Mouse (Mus musculus) cortical plate, adult 2 months (tissue): ENCODE data around the gene Cd2bp2. TPM values are rescaled to one million over a fixed set of nuclear protein-coding genes. Genes with fewer than 3 reads are reported as not detected.

ENCODE experiments used
- H3K27ac ChIP-seq: fragments of 200-500 bp; 2 replicates; pipeline ENCODE4 v1.5.1; 2012; ENCODE audit warnings: low read length, control low read depth, inconsistent platforms; ENCODE audit not compliant: insufficient read depth
- H3K4me1 ChIP-seq: fragments of 200-500 bp; 2 replicates; pipeline ENCODE4 v1.6.1; 2011; ENCODE audit warnings: low read length; ENCODE audit not compliant: control insufficient read depth, insufficient read depth
- H3K4me3 ChIP-seq: fragments of 200-500 bp; 2 replicates; pipeline ENCODE4 v1.5.1; 2011; ENCODE audit warnings: mild to moderate bottlenecking, low read length, control low read depth; ENCODE audit not compliant: insufficient read depth
- CTCF ChIP-seq: fragments of 200-500 bp; IDR thresholded peaks from 2 replicates; pipeline ENCODE4 v1.5.1; 2011; ENCODE audit warnings: mild to moderate bottlenecking, control low read depth, low read length; ENCODE audit not compliant: insufficient read depth; ENCODE audit errors: extremely low read depth
- POLR2A ChIP-seq: fragments of 200-500 bp; IDR thresholded peaks from 2 replicates; pipeline ENCODE4 v1.6.1; 2011; ENCODE audit warnings: mild to moderate bottlenecking, low read length, control low read depth; ENCODE audit not compliant: insufficient read depth; ENCODE audit errors: extremely low read depth
- polyA plus RNA-seq: library from polyadenylated mRNA; depleted of rRNA; stranded (reverse); fragments of >200 nt; gene quantifications from 2 replicates; pipeline ENCODE4 v1.2.3, GENCODE M21; 2012; rRNA removed

Cd2bp2 gene
- polyA plus RNA-seq = 85.0 and 99.3 TPM in 2 replicates

GRCm38 (mm10) chr7:127195544-127196295, at the start of gene Cd2bp2:
Cd2bp2 (minus strand) TSS chr7:127196050.
- peak within 1 kb of the TSS; percentile 66 for H3K4me3 ChIP-seq
- H3K4me1 ChIP-seq = peaks cover 2% of the 10 kb centered on the region; the same call in 1 of the 2 replicates
- no peak within 1 kb of the TSS; the same call in 1 of the 2 replicates for H3K27ac ChIP-seq
- TF ChIP-seq POLR2A = peak; percentile 56
- TF ChIP-seq CTCF = no peak

DNA sequence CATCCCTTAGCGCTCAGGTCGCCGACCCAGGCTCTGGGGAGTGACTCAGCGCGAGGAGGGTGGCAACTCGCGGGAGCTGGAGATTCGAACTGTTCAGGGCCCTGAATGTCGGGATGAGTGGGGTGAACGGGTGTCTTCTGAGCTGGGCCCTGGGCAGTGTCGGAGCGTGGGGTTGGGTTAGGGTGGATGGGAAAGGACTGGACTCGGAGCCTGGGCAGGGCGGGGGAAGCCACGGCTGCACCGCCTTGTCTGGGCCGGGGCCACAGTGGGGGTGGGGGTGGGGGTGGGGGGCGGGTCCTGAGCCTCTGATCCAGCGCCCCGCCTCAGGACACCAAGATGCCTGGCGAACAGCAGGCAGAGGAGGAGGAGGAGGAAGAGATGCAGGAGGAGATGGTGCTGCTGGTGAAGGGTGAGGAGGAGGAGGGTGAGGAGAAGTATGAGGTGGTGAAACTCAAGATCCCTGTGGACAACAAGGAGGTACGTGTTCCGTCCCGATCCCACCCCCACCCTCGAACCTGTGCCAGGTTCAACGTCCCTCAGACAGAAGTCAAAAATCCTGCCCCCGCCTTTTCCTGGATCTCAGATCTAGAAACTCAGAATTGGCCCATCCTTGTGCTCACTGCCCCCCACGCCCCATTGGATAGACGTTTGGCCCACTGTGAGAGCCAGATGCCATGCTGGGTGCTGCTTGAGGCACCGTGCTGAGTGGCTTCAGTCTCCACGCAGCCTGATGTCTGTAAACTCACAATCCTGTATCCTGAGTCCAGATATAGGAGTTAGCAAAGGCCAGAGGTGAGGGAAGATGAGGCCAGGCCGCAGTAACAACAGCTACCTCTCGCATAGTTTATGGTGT, 49.0 kb upstream of the Cd2bp2 start:
- peak overlapping the region; percentile 97 for H3K27ac ChIP-seq
- H3K4me1 ChIP-seq = peaks cover 3% of the 10 kb centered on the region; the same call in 1 of the 2 replicates
- H3K4me3 ChIP-seq = peak overlapping the region; percentile 60
- TF ChIP-seq POLR2A (no peak), CTCF (no peak)

DNA sequence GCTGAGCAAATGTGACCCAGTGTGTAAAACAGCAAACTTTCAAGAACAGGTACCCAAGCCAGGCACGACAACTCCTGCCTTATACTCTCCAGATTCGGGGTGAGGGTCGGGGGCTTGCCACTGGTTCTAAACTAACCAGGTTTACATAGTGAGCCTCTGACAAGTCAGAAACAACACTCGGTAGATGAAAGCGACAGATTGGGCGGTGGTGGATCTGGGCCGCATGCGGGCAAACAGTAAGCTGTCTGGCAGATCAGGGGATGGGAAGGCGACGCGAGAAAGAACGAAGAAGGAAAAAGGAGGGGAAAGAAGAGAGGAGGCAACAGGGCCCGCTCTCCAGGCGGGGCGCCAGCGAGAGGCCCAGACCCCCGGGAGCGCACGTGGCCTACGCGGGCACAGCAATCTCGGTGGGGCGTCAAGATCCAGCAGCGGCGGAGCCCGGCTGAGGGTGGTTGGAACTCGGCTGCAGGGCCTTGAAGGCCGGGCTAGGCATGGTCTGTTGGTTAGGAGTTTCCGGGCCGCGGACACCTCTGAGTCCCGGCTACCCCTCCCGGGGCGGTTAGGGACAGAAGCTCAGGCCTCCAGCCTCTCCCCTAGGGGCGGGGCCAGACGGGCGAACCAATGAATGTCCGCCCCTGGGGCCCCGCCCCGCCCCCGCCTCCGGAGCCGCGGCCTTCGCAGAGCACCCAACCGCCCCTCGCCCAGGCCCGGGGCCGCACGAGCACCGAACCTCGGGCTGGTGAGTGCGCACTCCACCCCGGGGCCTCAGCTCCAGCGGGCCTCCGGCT, 48.2 kb upstream of the Cd2bp2 start, which contains the start of gene Zfp771:
TSS of gene Zfp771 (plus strand) at position 405 of the 788 bp plus-strand sequence.
- Histone ChIP-seq H3K27ac (peak within 1 kb of the TSS; percentile 97), H3K4me1 (peaks cover 3% of the 10 kb centered on the region; the same call in 1 of the 2 replicates), H3K4me3 (peak within 1 kb of the TSS; percentile 60)
- TF ChIP-seq POLR2A = peak; percentile 62
- TF ChIP-seq CTCF = no peak

DNA sequence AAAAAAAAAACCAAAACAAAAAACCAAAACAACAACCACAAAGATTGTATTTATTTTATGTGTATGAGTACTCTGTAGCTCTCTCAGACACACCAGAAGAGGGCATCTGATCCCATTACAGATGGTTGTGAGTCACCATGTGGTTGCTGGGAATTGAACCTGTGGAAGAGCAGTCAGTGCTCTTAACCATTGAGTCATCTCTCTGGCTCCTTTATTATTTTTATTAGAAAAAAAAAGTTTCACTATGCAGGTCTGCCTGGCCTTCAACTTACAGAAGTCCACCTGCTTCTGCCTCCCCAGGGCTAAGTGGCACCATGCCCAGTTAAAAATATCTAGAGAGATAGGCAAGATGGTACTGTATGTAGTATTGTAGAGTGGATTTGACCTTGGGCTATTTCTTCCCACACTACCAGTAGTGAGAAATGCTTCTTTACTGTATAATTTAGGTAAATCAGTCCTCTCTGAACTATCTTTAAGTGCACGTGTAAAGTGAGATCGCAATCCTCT, 47.6 kb upstream of the Cd2bp2 start:
- Histone ChIP-seq H3K4me1 (peaks cover 3% of the 10 kb centered on the region; the same call in 1 of the 2 replicates), H3K27ac (peak overlapping the region; percentile 96), H3K4me3 (peak overlapping the region; percentile 60)
- TF ChIP-seq CTCF (no peak), POLR2A (no peak)

GRCm38 (mm10) chr7:127234777-127235176, 38.9 kb upstream of the Cd2bp2 start:
- TF ChIP-seq POLR2A (no peak), CTCF (no peak)
- Histone ChIP-seq H3K27ac (no peak overlapping the region), H3K4me3 (no peak overlapping the region), H3K4me1 (peaks cover 7% of the 10 kb centered on the region)

GRCm38 (mm10) chr7:127233765-127234164, 37.9 kb upstream of the Cd2bp2 start:
- H3K27ac ChIP-seq = no peak overlapping the region
- peaks cover 7% of the 10 kb centered on the region for H3K4me1 ChIP-seq
- TF ChIP-seq POLR2A (no peak), CTCF (no peak)
- H3K4me3 ChIP-seq = peak overlapping the region; percentile 96

GRCm38 (mm10) chr7:127233368-127233749, 37.5 kb upstream of the Cd2bp2 start:
- Histone ChIP-seq H3K4me1 (peaks cover 7% of the 10 kb centered on the region), H3K4me3 (peak overlapping the region; percentile 96), H3K27ac (peak overlapping the region; percentile 85)
- TF ChIP-seq CTCF (no peak), POLR2A (no peak)

DNA sequence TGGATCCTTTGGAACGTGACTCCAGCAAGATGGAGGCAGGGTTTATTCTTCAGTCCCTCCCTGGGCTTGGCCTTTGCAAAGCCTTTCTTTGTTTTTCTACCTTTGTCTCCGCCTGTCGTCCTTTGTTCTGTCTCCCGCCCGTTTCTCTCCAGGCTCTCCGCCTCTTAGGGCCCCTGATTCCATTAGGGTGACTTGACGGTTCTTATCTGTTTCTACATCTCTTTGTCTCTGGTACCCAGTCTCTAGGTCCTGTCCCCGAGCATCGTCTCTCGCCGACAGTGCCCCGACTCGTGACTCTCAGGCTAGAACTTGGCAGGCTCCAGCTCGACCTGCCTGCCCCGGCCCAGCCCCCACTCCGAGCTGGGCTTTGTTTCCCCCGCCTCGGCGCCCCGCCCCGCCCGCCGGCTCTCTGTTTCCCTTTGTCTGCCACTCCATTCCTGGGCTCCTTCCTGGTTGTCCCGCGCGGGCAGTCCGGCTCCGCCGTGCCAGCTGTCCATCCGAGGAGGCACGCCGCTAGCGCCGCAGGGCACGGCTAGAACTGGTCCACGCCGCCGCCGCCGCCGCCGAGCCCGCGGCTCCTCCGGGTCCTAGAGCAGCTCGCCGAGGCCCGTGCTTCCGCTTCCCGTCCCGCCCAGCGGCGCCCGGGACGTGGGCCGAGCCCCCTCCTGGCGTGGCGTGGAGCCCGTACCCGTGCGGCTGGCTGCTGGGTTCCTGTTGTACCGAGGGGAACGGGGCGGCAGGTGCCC, 36.9 kb upstream of the Cd2bp2 start, which contains the start of the genes Zfp553 and Sept1:
TSS of gene Zfp553 (plus strand) at position 440 of the 746 bp plus-strand sequence.
TSS of gene Sept1 (minus strand) at position 509 of the 746 bp plus-strand sequence.
- H3K4me1 ChIP-seq = peaks cover 7% of the 10 kb centered on the region
- H3K27ac ChIP-seq = peak within 1 kb of the TSS; percentile 85
- TF ChIP-seq POLR2A = 0 out of 2 replicates have a peak, but pooled peaks have one; percentile 23
- no peak for TF ChIP-seq CTCF

More for the DNA sequence above, 36.9 kb upstream of the Cd2bp2 start, which contains the start of the genes Zfp553 and Sept1:
- peak within 1 kb of the TSS; percentile 96 for H3K4me3 ChIP-seq
